Mouse (Mus musculus) thymus, adult 2 months (tissue): ENCODE data around the gene Eif3l. TPM values are rescaled to one million over a fixed set of nuclear protein-coding genes. Genes with fewer than 3 reads are reported as not detected.
"Not testable (repeated sequence)": the region's sequence is repeated elsewhere in the genome, so short reads cannot be mapped to it uniquely, and the experiment has no call there.

Experiments used
- DNase-seq: peaks from one replicate; pipeline ENCODE4 v3.0.0; 2021
- H3K27ac ChIP-seq: fragments of 200-500 bp; 2 replicates; pipeline ENCODE4 v1.5.1; 2012; ENCODE audit warnings: low read length, control low read depth; ENCODE audit not compliant: control insufficient read depth, insufficient read depth
- H3K27me3 ChIP-seq: fragments of 200-500 bp; 2 replicates; pipeline ENCODE4 v1.6.1; 2012; ENCODE audit warnings: mild to moderate bottlenecking, low read length, moderate library complexity, mixed read lengths; ENCODE audit not compliant: control insufficient read depth, insufficient read depth
- H3K36me3 ChIP-seq: fragments of 200-500 bp; 2 replicates; pipeline ENCODE4 v1.6.1; 2012; ENCODE audit warnings: mild to moderate bottlenecking, low read length, moderate library complexity; ENCODE audit not compliant: control insufficient read depth, insufficient read depth
- H3K4me1 ChIP-seq: fragments of 200-500 bp; replicated peaks from 2 replicates; pipeline ENCODE4 v1.6.1; 2012; ENCODE audit warnings: low read length; ENCODE audit not compliant: control insufficient read depth, insufficient read depth
- H3K4me3 ChIP-seq: fragments of 200-500 bp; 2 replicates; pipeline ENCODE4 v1.5.1; 2012; ENCODE audit warnings: mild to moderate bottlenecking, low read length, control low read depth, moderate library complexity; ENCODE audit not compliant: control insufficient read depth, insufficient read depth
- CTCF ChIP-seq: fragments of 200-500 bp; IDR thresholded peaks from 2 replicates; pipeline ENCODE4 v1.5.1; 2012; ENCODE audit warnings: mild to moderate bottlenecking, control low read depth, low read length, moderate library complexity, borderline replicate concordance; ENCODE audit not compliant: control insufficient read depth, poor library complexity, insufficient read depth; ENCODE audit errors: extremely low read depth
- POLR2A ChIP-seq: fragments of 200-500 bp; IDR thresholded peaks from 2 replicates; pipeline ENCODE4 v1.6.1; 2012; ENCODE audit warnings: mild to moderate bottlenecking, low read length, control low read depth, moderate library complexity; ENCODE audit not compliant: control insufficient read depth, poor library complexity, insufficient read depth; ENCODE audit errors: extremely low read depth
- WGBS: fragments of 180-500 bp; shearing (Covaris S2); methylation state at CpG from one replicate; pipeline ENCODE4 v1.1.7; 2018; 5-methylcytosine and 5-hydroxymethylcytosine counted together
- polyA plus RNA-seq: library from polyadenylated mRNA; depleted of rRNA; stranded (reverse); fragments of >200 nt; gene quantifications from 2 replicates; pipeline ENCODE4 v1.2.3, GENCODE M21; 2012

The Eif3l gene
- polyA plus RNA-seq, 1 experiment, result 205 TPM

GRCm38 (mm10) chr15:79028823-79029484 lies 46.0 kb upstream of the Eif3l start:
- H3K4me1 ChIP-seq, result peaks cover 29% of the 10 kb centered on the region
- no peaks in the 10 kb centered on the region; the same call in 1 of the 2 replicates for H3K27me3 ChIP-seq
- no peak for DNase-seq
- no peaks in the 10 kb centered on the region for H3K36me3 ChIP-seq
- TF ChIP-seq CTCF (no peak), POLR2A (no peak)
- H3K27ac ChIP-seq, result no peak overlapping the region
- H3K4me3 ChIP-seq, result peak overlapping the region; percentile 57
- 45% methylated on average over 16 of the region's 16 CpGs for whole genome bisulfite sequencing

GRCm38 (mm10) chr15:79029519-79030241 lies 45.3 kb upstream of the Eif3l start:
- Histone ChIP-seq H3K4me1 (peaks cover 29% of the 10 kb centered on the region), H3K4me3 (peak overlapping the region; percentile 22; the same call in 1 of the 2 replicates), H3K36me3 (no peaks in the 10 kb centered on the region), H3K27me3 (no peaks in the 10 kb centered on the region; the same call in 1 of the 2 replicates), H3K27ac (peak overlapping the region; percentile 3; the same call in 1 of the 2 replicates)
- no peak for DNase-seq
- WGBS, result 7% methylated on average over 11 of the region's 11 CpGs
- TF ChIP-seq POLR2A (no peak), CTCF (no peak)

GRCm38 (mm10) chr15:79030551-79031435 lies 44.2 kb upstream of the Eif3l start:
- WGBS, result 5% methylated on average over 52 of the region's 52 CpGs
- H3K27ac ChIP-seq, result no peak overlapping the region
- peak overlapping the region; percentile 36 for H3K4me3 ChIP-seq
- peak; percentile 38 for DNase-seq
- H3K36me3 ChIP-seq, result no peaks in the 10 kb centered on the region
- peaks cover 29% of the 10 kb centered on the region for H3K4me1 ChIP-seq
- no peaks in the 10 kb centered on the region; the same call in 1 of the 2 replicates for H3K27me3 ChIP-seq
- TF ChIP-seq CTCF (peak; percentile 50; the same call in 1 of the 2 replicates), POLR2A (no peak)

- not testable (repeated sequence) for H3K4me3 ChIP-seq, H3K36me3 ChIP-seq, H3K27me3 ChIP-seq, DNase-seq, H3K27ac ChIP-seq
- 96% methylated on average over 5 of the region's 5 CpGs for WGBS
- peaks cover 29% of the 10 kb centered on the region for H3K4me1 ChIP-seq
Measured at GRCm38 (mm10) chr15:79031908-79032307, 43.1 kb upstream of the Eif3l start.

- peak; percentile 59 for DNase-seq
- 14% methylated on average over 14 of the region's 14 CpGs for WGBS
- TF ChIP-seq POLR2A (no peak), CTCF (peak; percentile 96)
- H3K36me3 ChIP-seq, result no peaks in the 10 kb centered on the region
- H3K4me3 ChIP-seq, result no peak overlapping the region
- H3K4me1 ChIP-seq, result peaks cover 16% of the 10 kb centered on the region
- H3K27me3 ChIP-seq, result peaks cover 11% of the 10 kb centered on the region
- H3K27ac ChIP-seq, result no peak overlapping the region
Measured at GRCm38 (mm10) chr15:79037913-79038328, 37.1 kb upstream of the Eif3l start.

GRCm38 (mm10) chr15:79038331-79038730 lies 36.6 kb upstream of the Eif3l start:
- Histone ChIP-seq H3K36me3 (no peaks in the 10 kb centered on the region), H3K27me3 (peaks cover 12% of the 10 kb centered on the region), H3K4me3 (no peak overlapping the region), H3K4me1 (peaks cover 19% of the 10 kb centered on the region), H3K27ac (no peak overlapping the region)
- TF ChIP-seq CTCF (no peak), POLR2A (no peak)
- WGBS, result 79% methylated on average over 10 of the region's 10 CpGs
- no peak for DNase-seq
